Mouse (Mus musculus): Measurements from ENCODE around the gene Cit.
"Not testable (repeated sequence)": the region's sequence is repeated elsewhere in the genome, so short reads cannot be mapped to it uniquely, and the experiment has no call there.

GRCm38 (mm10) chr5:115817655-115818054, 27.4 kb upstream of the Cit start:
- not testable (repeated sequence) for TF ChIP-seq MYOG (IDR thresholded peaks at IDR 0.05; ENCODE audit: control insufficient read depth in 1 of 3, insufficient read depth in 1 of 3, insufficient read length in 2 of 3, low read depth in 2 of 3); MAX (IDR thresholded peaks at IDR 0.05; ENCODE audit: low read depth); POLR2A (IDR thresholded peaks at IDR 0.05; ENCODE audit: insufficient read length, low read depth); CEBPB (IDR thresholded peaks at IDR 0.05; ENCODE audit: insufficient read depth, poor library complexity, severe bottlenecking); TCF12 (IDR thresholded peaks at IDR 0.05; ENCODE audit: insufficient read depth, poor library complexity, severe bottlenecking); POLR2AphosphoS2 (IDR thresholded peaks at IDR 0.05; ENCODE audit: insufficient read length, low read depth); USF1 (IDR thresholded peaks at IDR 0.05; ENCODE audit: low read depth); SRF (IDR thresholded peaks at IDR 0.05; ENCODE audit: control insufficient read depth, insufficient read length, low read depth); REST (IDR thresholded peaks at IDR 0.05; ENCODE audit: insufficient read depth, insufficient read length)

Data from myocyte (in vitro differentiated cells).